Mouse (Mus musculus) liver, adult 2 months (tissue): ENCODE measurements around the gene Zfp446. TPM values are rescaled to one million over a fixed set of nuclear protein-coding genes. Genes with fewer than 3 reads are reported as not detected.
"Not testable (repeated sequence)": the region's sequence is repeated elsewhere in the genome, so short reads cannot be mapped to it uniquely, and the experiment has no call there.

Experiments
- DNase-seq: peaks from one replicate; pipeline ENCODE4 v3.0.0-alpha.2; 2011; ENCODE audit warnings: low read depth, low spot score; ENCODE audit errors: extremely low read depth
- H3K27ac ChIP-seq: fragments of 200-500 bp; replicated peaks from 2 replicates; pipeline ENCODE4 v1.5.1; 2012; ENCODE audit warnings: low read depth, mild to moderate bottlenecking, control low read depth, inconsistent platforms, low read length; ENCODE audit not compliant: insufficient read depth
- H3K27me3 ChIP-seq: fragments of 200-500 bp; 2 replicates; pipeline ENCODE4 v1.6.1; 2012; ENCODE audit warnings: mild to moderate bottlenecking, moderate library complexity, low read length, inconsistent platforms; ENCODE audit not compliant: control insufficient read depth, insufficient read depth
- H3K36me3 ChIP-seq: fragments of 200-500 bp; 2 replicates; pipeline ENCODE4 v1.6.1; 2012; ENCODE audit warnings: low read length, inconsistent platforms; ENCODE audit not compliant: control insufficient read depth, insufficient read depth
- H3K4me1 ChIP-seq: fragments of 200-500 bp; 2 replicates; pipeline ENCODE4 v1.6.1; 2011; ENCODE audit warnings: low read length; ENCODE audit not compliant: control insufficient read depth, insufficient read depth
- H3K4me3 ChIP-seq: fragments of 200-500 bp; 2 replicates; pipeline ENCODE4 v1.5.1; 2011; ENCODE audit warnings: low read depth, mild to moderate bottlenecking, control low read depth, low read length, moderate library complexity; ENCODE audit not compliant: insufficient read depth
- H3K79me2 ChIP-seq: fragments of 200-500 bp; 2 replicates; pipeline ENCODE4 v1.6.1; 2012; ENCODE audit warnings: inconsistent platforms, mild to moderate bottlenecking, low read length, moderate library complexity; ENCODE audit not compliant: control insufficient read depth, insufficient read depth
- H3K9ac ChIP-seq: fragments of 200-500 bp; 2 replicates; pipeline ENCODE4 v1.6.1; 2012; ENCODE audit warnings: low read depth, mild to moderate bottlenecking, control low read depth, inconsistent platforms, low read length
- CTCF ChIP-seq: fragments of 200-500 bp; IDR thresholded peaks from 2 replicates; pipeline ENCODE4 v1.5.1; 2011; ENCODE audit warnings: low read depth, low read length, control low read depth
- POLR2A ChIP-seq: fragments of 200-500 bp; IDR thresholded peaks from 2 replicates; pipeline ENCODE4 v1.6.1; 2011; ENCODE audit warnings: low read length, control low read depth; ENCODE audit not compliant: insufficient read depth; ENCODE audit errors: extremely low read depth
- WGBS: fragments of 180-500 bp; shearing (Covaris S2); methylation state at CpG from one replicate; pipeline ENCODE4 v1.1.7; 2018; 5-methylcytosine and 5-hydroxymethylcytosine counted together
- polyA plus RNA-seq: library from polyadenylated mRNA; depleted of rRNA; stranded (reverse); fragments of >200 nt; gene quantifications from 2 replicates; pipeline ENCODE4 v1.2.3, GENCODE M21; 2012; rRNA removed
- total RNA-seq: library from RNA; depleted of rRNA; stranded (reverse); fragments of >200 nt; gene quantifications from 2 replicates; pipeline ENCODE4 v1.2.3, GENCODE M21; 2014; rRNA removed

Gene Zfp446
- 1.3 and 1.4 TPM in 2 replicates for total RNA-seq
- polyA plus RNA-seq: 1.9 and 3.6 TPM in 2 replicates

GRCm38 (mm10) chr7:12977682-12978389 is at the start of gene Zfp446:
TSS of gene Zfp446 (plus strand) at chr7:12977848.
- Histone ChIP-seq H3K4me3 (peak within 1 kb of the TSS; percentile 74), H3K9ac (peak within 1 kb of the TSS; percentile 81), H3K4me1 (0 out of 2 replicates have a peak, but pooled peaks cover 7% of the 10 kb centered on the region), H3K27me3 (no peaks in the 10 kb centered on the region), H3K36me3 (no peaks in the 10 kb centered on the region), H3K79me2 (no peaks in the 10 kb centered on the region), H3K27ac (peak within 1 kb of the TSS; percentile 91)
- under 1% methylated on average over 49 of the region's 49 CpGs for WGBS
- peak; percentile 93 for DNase-seq
- TF ChIP-seq POLR2A: peak; percentile 72; the same call in 1 of the 2 replicates
- no peak for TF ChIP-seq CTCF

- no peak overlapping the region for H3K27ac ChIP-seq
- 85% methylated on average over 4 of the region's 4 CpGs for WGBS
- H3K36me3 ChIP-seq: no peaks in the 10 kb centered on the region
- no peak overlapping the region for H3K4me3 ChIP-seq
- no peaks in the 10 kb centered on the region for H3K79me2 ChIP-seq
- TF ChIP-seq CTCF (no peak), POLR2A (no peak)
- no peak for DNase-seq
- peaks cover 9% of the 10 kb centered on the region for H3K4me1 ChIP-seq
- H3K27me3 ChIP-seq: no peaks in the 10 kb centered on the region
- no peak overlapping the region for H3K9ac ChIP-seq
These were observed 44.0 kb upstream of the Zfp446 start for GRCm38 (mm10) chr7:12933615-12934140.

GRCm38 (mm10) chr7:12934808-12935207 is 42.8 kb upstream of the Zfp446 start:
- no peaks in the 10 kb centered on the region for H3K79me2 ChIP-seq
- no peaks in the 10 kb centered on the region for H3K27me3 ChIP-seq
- no peak for DNase-seq
- no peaks in the 10 kb centered on the region for H3K36me3 ChIP-seq
- 79% methylated on average over 3 of the region's 3 CpGs for WGBS
- H3K27ac ChIP-seq: no peak overlapping the region
- TF ChIP-seq CTCF (no peak), POLR2A (no peak)
- H3K9ac ChIP-seq: no peak overlapping the region
- H3K4me1 ChIP-seq: peaks cover 2% of the 10 kb centered on the region; the same call in 1 of the 2 replicates
- H3K4me3 ChIP-seq: no peak overlapping the region

- WGBS: 90% methylated on average over 4 of the region's 4 CpGs
These were observed 40.3 kb upstream of the Zfp446 start for GRCm38 (mm10) chr7:12937254-12937803.

GRCm38 (mm10) chr7:12940599-12940998 is 37.0 kb upstream of the Zfp446 start:
- Histone ChIP-seq H3K27ac (no peak overlapping the region), H3K9ac (no peak overlapping the region), H3K4me1 (no peaks in the 10 kb centered on the region), H3K36me3 (no peaks in the 10 kb centered on the region), H3K79me2 (no peaks in the 10 kb centered on the region), H3K4me3 (no peak overlapping the region), H3K27me3 (no peaks in the 10 kb centered on the region)
- no peak for DNase-seq
- WGBS: 90% methylated on average over 4 of the region's 4 CpGs
- TF ChIP-seq CTCF: no peak
- TF ChIP-seq POLR2A: no peak

More at GRCm38 (mm10) chr7:12937254-12937803, 40.3 kb upstream of the Zfp446 start:
- not testable (repeated sequence) for H3K9ac ChIP-seq, H3K4me1 ChIP-seq, DNase-seq, H3K27ac ChIP-seq, H3K36me3 ChIP-seq, H3K4me3 ChIP-seq, H3K27me3 ChIP-seq, H3K79me2 ChIP-seq

- H3K9ac ChIP-seq: no peak overlapping the region
- TF ChIP-seq CTCF (peak; percentile 39), POLR2A (no peak)
These were observed 34.2 kb upstream of the Zfp446 start for GRCm38 (mm10) chr7:12943488-12943887.

More at GRCm38 (mm10) chr7:12943488-12943887, 34.2 kb upstream of the Zfp446 start:
- peak; percentile 25 for DNase-seq
- Histone ChIP-seq H3K4me1 (no peaks in the 10 kb centered on the region), H3K36me3 (no peaks in the 10 kb centered on the region), H3K4me3 (no peak overlapping the region), H3K27me3 (no peaks in the 10 kb centered on the region), H3K27ac (no peak overlapping the region), H3K79me2 (no peaks in the 10 kb centered on the region)
